Mouse (Mus musculus) embryonic fibroblast, embryonic 13.5 days (primary cell): ENCODE measurements at regions not wholly inside any gene's neighbourhood (a gene's known extent, or its start where the extent isn't known, plus 50 kb on each side); places are given as distances from the start of the nearest gene placed in this dataset.

Experiments
- H3K27ac ChIP-seq: 2 replicates; pipeline ENCODE4 v1.5.1; 2012; ENCODE audit warnings: low read length, control low read depth, inconsistent platforms; ENCODE audit not compliant: insufficient read depth
- H3K4me1 ChIP-seq: 2 replicates; pipeline ENCODE4 v1.6.1; 2011; ENCODE audit warnings: low read length; ENCODE audit not compliant: control insufficient read depth, insufficient read depth
- H3K4me3 ChIP-seq: 2 replicates; pipeline ENCODE4 v1.5.1; 2011; ENCODE audit warnings: mild to moderate bottlenecking, control low read depth, low read length; ENCODE audit not compliant: insufficient read depth
- CTCF ChIP-seq: IDR thresholded peaks from 2 replicates; pipeline ENCODE4 v1.5.1; 2011; ENCODE audit warnings: mild to moderate bottlenecking, control low read depth, low read length, moderate library complexity, borderline replicate concordance; ENCODE audit not compliant: insufficient read depth
- POLR2A ChIP-seq: IDR thresholded peaks from 2 replicates; pipeline ENCODE4 v1.6.1; 2011; ENCODE audit warnings: low read depth, mild to moderate bottlenecking, control low read depth, low read length, moderate library complexity

DNA sequence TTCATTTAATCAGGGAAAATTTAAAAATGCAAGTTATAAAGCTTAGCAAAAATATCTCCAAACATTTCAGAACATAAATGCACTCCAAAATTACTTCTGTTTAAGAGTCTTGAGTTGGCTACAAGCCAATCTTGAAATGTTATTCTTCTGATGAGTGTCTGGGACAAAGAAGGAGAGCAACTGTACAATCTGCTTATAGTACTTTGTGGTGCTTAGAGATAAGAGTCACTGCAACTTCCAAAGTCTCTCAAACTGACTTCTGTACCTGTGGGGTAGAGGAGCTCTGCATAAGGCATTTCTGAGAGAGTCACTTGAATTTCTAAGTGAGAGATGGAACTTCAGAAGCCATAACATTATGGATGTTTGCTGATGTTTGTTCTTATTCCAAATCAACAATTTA lies 374.2 kb downstream of the Gpd2 start:
- H3K4me1 ChIP-seq: no peaks in the 10 kb centered on the region
- no peak overlapping the region for H3K27ac ChIP-seq
- H3K4me3 ChIP-seq: no peak overlapping the region
- TF ChIP-seq CTCF (no peak), POLR2A (no peak)

DNA sequence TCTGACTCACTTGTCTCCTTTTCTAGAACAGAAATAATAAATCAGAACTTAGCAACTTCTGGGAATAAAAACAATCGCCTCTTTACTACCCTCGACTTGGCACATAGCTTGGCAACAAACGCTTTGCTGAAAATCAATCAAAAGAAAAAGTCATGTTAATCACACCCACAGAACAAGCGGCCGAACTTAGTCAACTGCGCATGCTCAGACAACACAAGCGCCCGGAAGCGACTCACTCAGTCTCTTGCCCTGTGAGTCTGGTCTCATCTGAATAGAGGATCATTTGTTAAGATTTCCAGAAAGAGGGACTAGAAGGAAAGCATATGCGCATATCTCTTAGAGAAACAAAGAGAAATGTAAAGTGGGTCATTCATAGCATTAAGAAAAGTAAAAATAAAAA lies 375.8 kb downstream of the Gpd2 start:
- no peaks in the 10 kb centered on the region for H3K4me1 ChIP-seq
- H3K4me3 ChIP-seq: no peak overlapping the region
- H3K27ac ChIP-seq: no peak overlapping the region
- TF ChIP-seq POLR2A (no peak), CTCF (no peak)

DNA sequence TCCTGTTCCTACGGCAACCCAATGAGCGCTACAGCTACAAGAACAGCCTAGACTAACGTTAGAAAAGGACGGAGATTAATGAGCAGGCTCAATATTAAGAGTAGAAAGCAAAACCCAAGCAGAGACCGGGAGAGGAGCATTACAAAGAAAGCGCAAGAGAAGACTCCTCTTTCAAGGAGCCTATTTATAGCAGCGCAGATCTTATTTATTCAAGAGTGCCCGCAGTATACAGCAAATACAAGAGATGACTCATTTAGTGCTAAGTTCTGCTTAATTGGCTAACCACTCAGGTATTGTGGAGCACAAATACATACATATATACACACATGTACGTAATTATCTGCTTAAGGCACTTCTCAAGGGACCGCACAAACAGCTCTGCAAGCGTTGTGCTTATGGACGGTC lies 377.2 kb downstream of the Gpd2 start:
- no peak for TF ChIP-seq POLR2A
- TF ChIP-seq CTCF: no peak
- H3K27ac ChIP-seq: no peak overlapping the region
- H3K4me1 ChIP-seq: no peaks in the 10 kb centered on the region
- no peak overlapping the region for H3K4me3 ChIP-seq

DNA sequence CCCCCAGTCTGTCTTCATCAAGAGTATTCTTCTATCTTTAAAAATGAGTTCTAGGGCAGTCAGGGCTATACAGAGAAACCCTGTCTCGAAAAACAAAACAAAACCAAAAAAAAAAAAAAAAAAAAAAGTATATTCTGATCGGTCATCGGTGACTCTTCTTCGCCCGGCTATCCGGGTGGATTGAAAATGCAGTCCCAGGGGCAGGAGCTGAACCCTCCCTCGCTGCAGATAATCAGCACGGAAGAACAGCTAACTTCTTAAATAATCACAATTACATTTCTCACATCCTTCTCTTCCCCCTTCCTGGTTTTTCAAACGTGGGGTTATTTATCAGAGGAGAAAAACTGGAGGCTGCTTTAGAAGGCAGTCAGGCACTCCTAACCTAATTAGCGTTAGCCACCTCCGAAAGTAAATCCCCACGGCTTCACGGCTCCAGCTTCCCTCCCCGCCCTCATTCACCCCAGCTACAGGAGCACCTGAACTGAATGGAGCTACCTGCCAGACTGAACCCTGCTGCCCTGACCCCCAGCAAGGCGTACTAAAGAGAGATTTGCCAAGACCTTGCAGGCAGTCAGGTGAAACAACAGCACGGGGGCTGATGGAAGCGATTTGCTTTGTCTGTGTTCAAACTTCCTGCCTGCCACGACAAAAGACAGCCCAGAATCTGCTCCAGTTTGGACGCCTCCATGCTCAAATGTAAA lies 379.2 kb downstream of the Gpd2 start:
- Histone ChIP-seq H3K4me3 (peak overlapping the region; percentile 10), H3K4me1 (no peaks in the 10 kb centered on the region), H3K27ac (no peak overlapping the region)
- TF ChIP-seq POLR2A (no peak), CTCF (no peak)

DNA sequence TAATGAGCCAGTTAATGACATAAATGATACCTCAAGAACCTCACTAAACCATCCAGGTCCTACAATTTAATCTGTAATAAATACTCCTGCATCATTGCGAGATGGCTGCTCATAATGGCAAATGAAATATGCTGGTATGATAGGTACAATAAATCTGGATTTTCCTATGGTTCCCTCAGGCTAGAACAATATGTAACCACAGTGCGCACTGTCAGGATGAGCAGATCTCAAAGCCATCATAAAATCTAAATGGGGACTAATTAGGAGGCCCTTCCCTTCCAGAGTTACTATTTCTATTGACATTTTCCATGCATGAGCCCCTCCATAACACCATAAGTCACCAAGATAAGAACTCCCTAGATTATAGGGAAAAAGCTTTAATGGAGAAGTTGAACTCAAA lies 379.8 kb downstream of the Gpd2 start:
- H3K4me3 ChIP-seq: no peak overlapping the region
- H3K4me1 ChIP-seq: no peaks in the 10 kb centered on the region
- TF ChIP-seq CTCF (no peak), POLR2A (no peak)
- H3K27ac ChIP-seq: no peak overlapping the region

DNA sequence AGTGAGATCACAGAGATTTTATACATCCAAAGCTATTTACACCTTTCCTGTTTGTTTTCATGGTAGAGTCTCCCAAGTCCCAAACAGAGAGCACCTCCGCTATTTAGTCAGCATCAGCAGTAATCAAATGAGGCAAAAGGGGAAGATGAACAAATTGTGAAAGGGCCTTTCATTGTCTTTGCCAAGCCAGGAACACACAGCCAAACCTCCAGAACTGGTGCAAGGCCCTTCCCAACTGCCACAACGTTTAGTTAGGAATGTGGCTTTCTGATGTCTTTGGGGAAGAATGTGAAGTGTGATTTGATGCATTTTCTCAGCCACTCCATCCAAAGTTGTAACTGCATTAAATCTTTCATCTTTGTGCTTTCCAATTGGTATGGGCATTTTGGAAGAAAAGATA lies 353.6 kb upstream of the Galnt5 start:
- TF ChIP-seq POLR2A: no peak
- no peak for TF ChIP-seq CTCF
- Histone ChIP-seq H3K27ac (no peak overlapping the region), H3K4me1 (no peaks in the 10 kb centered on the region), H3K4me3 (no peak overlapping the region)

DNA sequence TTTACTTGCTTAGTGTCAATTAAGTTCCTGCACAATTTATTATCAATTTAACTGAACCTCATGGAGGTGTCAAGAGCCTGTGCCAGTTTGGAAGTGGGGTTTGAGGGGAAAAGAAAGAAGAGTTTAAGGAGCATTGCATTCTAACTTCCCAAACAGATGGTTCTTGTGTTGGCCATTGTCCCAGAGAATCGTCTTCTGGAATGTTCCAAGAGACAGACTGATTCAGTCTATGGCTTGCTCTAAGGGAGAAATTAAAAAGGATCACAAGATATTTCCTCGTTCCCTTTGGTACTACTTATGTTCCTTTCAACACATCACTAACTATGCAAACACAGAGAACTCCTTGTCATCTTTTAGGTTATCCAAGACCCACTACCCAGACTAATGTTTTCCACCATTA lies 353.1 kb upstream of the Galnt5 start:
- Histone ChIP-seq H3K4me3 (no peak overlapping the region), H3K27ac (no peak overlapping the region), H3K4me1 (no peaks in the 10 kb centered on the region)
- no peak for TF ChIP-seq CTCF
- no peak for TF ChIP-seq POLR2A

DNA sequence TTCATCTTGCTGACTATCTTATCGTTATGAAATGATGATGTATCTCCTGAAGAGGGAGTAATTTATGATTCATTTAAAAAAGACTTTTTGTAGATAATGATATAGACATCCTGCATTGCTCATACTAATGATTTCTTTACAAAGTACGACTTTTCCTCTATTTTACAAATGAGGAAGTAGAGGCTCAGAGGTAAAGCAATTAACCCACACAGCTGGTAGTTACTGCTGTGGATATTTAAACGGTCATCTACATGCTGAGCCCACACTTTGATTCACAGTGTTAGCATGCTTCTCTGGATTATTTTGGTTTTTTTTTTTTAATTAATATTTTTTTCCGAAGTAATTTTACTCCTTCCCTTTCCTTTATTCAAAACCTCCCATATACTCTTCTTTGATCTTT lies 348.7 kb upstream of the Galnt5 start:
- H3K4me3 ChIP-seq: no peak overlapping the region
- no peak overlapping the region for H3K27ac ChIP-seq
- TF ChIP-seq POLR2A (no peak), CTCF (no peak)
- H3K4me1 ChIP-seq: no peaks in the 10 kb centered on the region

DNA sequence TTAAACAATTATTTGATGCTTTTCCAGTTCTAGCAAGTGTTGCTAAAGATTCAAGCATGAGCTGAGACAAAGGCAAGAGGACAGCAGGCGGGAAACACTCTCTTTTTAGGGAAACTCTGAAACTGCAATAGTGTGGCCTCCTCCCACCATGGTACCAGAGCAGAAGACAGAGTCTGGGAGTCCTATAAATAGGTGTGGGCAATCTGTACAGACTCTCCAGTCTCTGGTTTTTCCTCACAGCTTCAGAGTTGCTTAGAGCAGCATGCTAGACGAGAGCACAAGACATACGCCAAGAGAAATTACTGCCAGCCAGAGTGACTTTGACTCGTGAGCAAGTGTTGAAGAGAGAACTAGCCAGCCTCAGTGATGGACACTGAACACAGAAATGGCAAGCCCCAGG lies 340.3 kb upstream of the Galnt5 start:
- H3K4me3 ChIP-seq: no peak overlapping the region
- no peak overlapping the region for H3K27ac ChIP-seq
- no peaks in the 10 kb centered on the region for H3K4me1 ChIP-seq
- TF ChIP-seq CTCF: no peak
- TF ChIP-seq POLR2A: no peak

DNA sequence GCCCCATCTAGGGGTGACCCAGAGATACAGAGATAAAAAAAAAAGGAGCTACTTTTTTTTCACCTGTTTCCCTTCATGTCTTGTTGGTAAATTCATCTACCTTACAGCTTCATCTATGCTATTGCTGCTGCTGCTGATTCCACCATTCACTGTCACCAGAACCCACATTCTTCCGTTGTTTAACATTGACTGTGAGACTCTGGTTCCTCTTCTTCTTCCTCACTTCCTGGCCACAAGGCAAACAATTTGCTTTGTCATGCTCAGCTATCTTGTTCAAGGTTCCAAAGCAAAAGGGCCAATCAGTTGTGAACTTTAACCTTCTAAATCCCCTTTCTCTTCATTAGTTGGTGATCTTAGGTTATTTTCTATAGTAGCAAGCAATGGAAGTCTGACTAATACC lies 335.8 kb upstream of the Galnt5 start:
- Histone ChIP-seq H3K27ac (no peak overlapping the region), H3K4me3 (no peak overlapping the region), H3K4me1 (no peaks in the 10 kb centered on the region)
- no peak for TF ChIP-seq CTCF
- no peak for TF ChIP-seq POLR2A
